Mouse (Mus musculus) CH12.LX (cell line): ENCODE measurements around the gene Gm10197. TPM values are rescaled to one million over a fixed set of nuclear protein-coding genes. Genes with fewer than 3 reads are reported as not detected.

Source experiments
- DNase-seq: peaks from one replicate; pipeline ENCODE4 v3.0.0-alpha.2; 2013; ENCODE audit errors: extremely low read depth
- H3K27ac ChIP-seq: 2 replicates; pipeline ENCODE4 v1.5.1; 2012; ENCODE audit warnings: low read depth, mild to moderate bottlenecking, control low read depth, moderate library complexity; ENCODE audit not compliant: insufficient read depth
- H3K27me3 ChIP-seq: replicated peaks from 2 replicates; pipeline ENCODE3; 2012; ENCODE audit warnings: inconsistent platforms
- H3K36me3 ChIP-seq, 2 experiments: replicated peaks in 1 of 2; 2 replicates each; pipeline versions ENCODE3 to v1.6.1; 2012; ENCODE audit warnings: inconsistent platforms in 1 of 2, low read length in 1 of 2, mild to moderate bottlenecking in 1 of 2, mixed read lengths in 1 of 2, moderate library complexity in 1 of 2; ENCODE audit not compliant: control insufficient read depth in 1 of 2, insufficient read depth in 1 of 2
- H3K4me1 ChIP-seq, 2 experiments: 2 replicates each; pipeline ENCODE4 v1.6.1; 2012; ENCODE audit warnings: inconsistent platforms in 1 of 2, moderate library complexity in 1 of 2; ENCODE audit not compliant: insufficient read depth in 2 of 2, control insufficient read depth in 1 of 2
- H3K4me2 ChIP-seq: 2 replicates; pipeline ENCODE4 v1.6.1; 2012; ENCODE audit warnings: low read depth, mild to moderate bottlenecking, control low read depth; ENCODE audit not compliant: poor library complexity, insufficient read depth, severe bottlenecking
- H3K4me3 ChIP-seq, 3 experiments: fragments of 150-350 bp in 1 of 3; sonication (generic) in 1 of 3; replicated peaks in 1 of 3; 2 replicates each; pipeline versions ENCODE3 to v1.5.1; 2011 to 2012; ENCODE audit warnings: low read depth in 2 of 3, low read length in 2 of 3, mild to moderate bottlenecking in 2 of 3, moderate library complexity in 2 of 3, control low read depth in 1 of 3, improper control_type of control experiment in 1 of 3, inconsistent platforms in 1 of 3, mixed read lengths in 1 of 3; ENCODE audit not compliant: poor library complexity in 1 of 3
- H3K79me2 ChIP-seq: replicated peaks from 2 replicates; pipeline ENCODE4 v1.6.1; 2012; ENCODE audit warnings: mild to moderate bottlenecking, moderate library complexity; ENCODE audit not compliant: control insufficient read depth, poor library complexity, insufficient read depth, severe bottlenecking; ENCODE audit errors: extremely low read depth
- H3K9ac ChIP-seq: 2 replicates; pipeline ENCODE4 v1.6.1; 2012; ENCODE audit warnings: low read depth, mild to moderate bottlenecking, control low read depth, moderate library complexity; ENCODE audit not compliant: insufficient read depth
- H3K9me3 ChIP-seq: replicated peaks from 2 replicates; pipeline ENCODE3; 2012; ENCODE audit warnings: low read length, inconsistent platforms, mixed read lengths
- BHLHE40 ChIP-seq: IDR thresholded peaks from 2 replicates; pipeline ENCODE4 v1.6.1; 2011; ENCODE audit warnings: mild to moderate bottlenecking, low read depth, low read length, improper control_type of control experiment
- CHD1 ChIP-seq: IDR thresholded peaks from 2 replicates; pipeline ENCODE4 v1.6.1; 2012; ENCODE audit warnings: low read depth, low read length, improper control_type of control experiment, inconsistent platforms
- CHD2 ChIP-seq: IDR thresholded peaks from 2 replicates; pipeline ENCODE4 v1.6.1; 2011; ENCODE audit warnings: low read length, improper control_type of control experiment
- CTCF ChIP-seq, 2 experiments: IDR thresholded peaks in 1 of 2; conservative IDR thresholded peaks in 1 of 2; 2 replicates each; pipeline ENCODE4 v1.5.1; 2011 to 2012; ENCODE audit warnings: low read depth in 2 of 2, low read length in 2 of 2, improper control_type of control experiment in 1 of 2, inconsistent platforms in 1 of 2, mild to moderate bottlenecking in 1 of 2, moderate library complexity in 1 of 2
- ELF1 ChIP-seq: IDR thresholded peaks from 2 replicates; pipeline ENCODE4 v1.6.1; 2014; ENCODE audit warnings: low read depth, mild to moderate bottlenecking, inconsistent platforms, low read length, improper control_type of control experiment
- ETS1 ChIP-seq: conservative IDR thresholded peaks from 2 replicates; pipeline ENCODE4 v1.6.1; 2012; ENCODE audit warnings: low read depth, mild to moderate bottlenecking, inconsistent platforms, low read length, improper control_type of control experiment, moderate library complexity
- GABPA ChIP-seq: IDR thresholded peaks from 2 replicates; pipeline ENCODE4 v1.6.1; 2012; ENCODE audit warnings: low read depth, low read length, improper control_type of control experiment, inconsistent platforms; ENCODE audit not compliant: insufficient replicate concordance
- HCFC1 ChIP-seq: IDR thresholded peaks from 2 replicates; pipeline ENCODE4 v1.6.1; 2012; ENCODE audit warnings: low read depth, mild to moderate bottlenecking, inconsistent platforms, low read length, improper control_type of control experiment
- IRF4 ChIP-seq: IDR thresholded peaks from 2 replicates; pipeline ENCODE4 v1.6.1; 2014; ENCODE audit warnings: low read depth, mild to moderate bottlenecking, inconsistent platforms, low read length, improper control_type of control experiment
- KAT2A ChIP-seq: IDR thresholded peaks from 2 replicates; pipeline ENCODE4 v1.6.1; 2012; ENCODE audit warnings: low read length, improper control_type of control experiment, inconsistent platforms; ENCODE audit not compliant: insufficient replicate concordance
- MAZ ChIP-seq: IDR thresholded peaks from 2 replicates; pipeline ENCODE4 v1.6.1; 2012; ENCODE audit warnings: low read depth, mild to moderate bottlenecking, inconsistent platforms, low read length, improper control_type of control experiment, moderate library complexity
- MXI1 ChIP-seq: IDR thresholded peaks from 2 replicates; pipeline ENCODE4 v1.6.1; 2011; ENCODE audit warnings: mild to moderate bottlenecking, low read depth, low read length, improper control_type of control experiment
- NRF1 ChIP-seq: IDR thresholded peaks from 2 replicates; pipeline ENCODE4 v1.6.1; 2014; ENCODE audit warnings: low read depth, mild to moderate bottlenecking, inconsistent platforms, low read length, improper control_type of control experiment, moderate library complexity
- PAX5 ChIP-seq: IDR thresholded peaks from 2 replicates; pipeline ENCODE4 v1.6.1; 2012; ENCODE audit warnings: low read length, inconsistent platforms, mixed read lengths
- POLR2A ChIP-seq: IDR thresholded peaks from 2 replicates; pipeline ENCODE4 v1.6.1; 2011; ENCODE audit warnings: low read depth, mild to moderate bottlenecking, improper control_type of control experiment, low read length
- POLR2AphosphoS2 ChIP-seq: IDR thresholded peaks from 2 replicates; pipeline ENCODE4 v1.6.1; 2011; ENCODE audit warnings: low read depth, low read length, improper control_type of control experiment
- SIN3A ChIP-seq: IDR thresholded peaks from 2 replicates; pipeline ENCODE4 v1.6.1; 2012; ENCODE audit warnings: low read length, improper control_type of control experiment, inconsistent platforms
- SMC3 ChIP-seq: IDR thresholded peaks from 2 replicates; pipeline ENCODE4 v1.6.1; 2011; ENCODE audit warnings: low read depth, low read length, improper control_type of control experiment
- TBP ChIP-seq: conservative IDR thresholded peaks from 2 replicates; pipeline ENCODE4 v1.6.1; 2011; ENCODE audit warnings: low read depth, low read length, improper control_type of control experiment
- UBTF ChIP-seq: IDR thresholded peaks from 2 replicates; pipeline ENCODE4 v1.6.1; 2012; ENCODE audit warnings: low read depth, mild to moderate bottlenecking, inconsistent platforms, low read length, improper control_type of control experiment, moderate library complexity
- USF1 ChIP-seq: IDR thresholded peaks from 2 replicates; pipeline ENCODE4 v1.6.1; 2014; ENCODE audit warnings: low read depth, mild to moderate bottlenecking, inconsistent platforms, low read length, improper control_type of control experiment
- USF2 ChIP-seq: conservative IDR thresholded peaks from 2 replicates; pipeline ENCODE4 v1.6.1; 2011; ENCODE audit warnings: low read depth, low read length, improper control_type of control experiment
- ZC3H11A ChIP-seq: IDR thresholded peaks from 2 replicates; pipeline ENCODE4 v1.6.1; 2012; ENCODE audit warnings: low read depth, mild to moderate bottlenecking, inconsistent platforms, low read length, improper control_type of control experiment
- ZNF384 ChIP-seq: IDR thresholded peaks from 2 replicates; pipeline ENCODE4 v1.6.1; 2012; ENCODE audit warnings: low read depth, low read length, improper control_type of control experiment, inconsistent platforms
- dilution Hi-C: fragments of 300-500 bp; cut with MboI; formaldehyde crosslinking; loops from 2 replicates; pipeline ENCODE4 v1.14.3; 2020; ENCODE audit warnings: low sequenced_read_pairs; ENCODE audit not compliant: extremely low pct_unique_long_range_greater_than_20kb, extremely low pct_ligation_motif_present
- in situ Hi-C: fragments of 300-500 bp; cut with MboI; formaldehyde crosslinking; loops from 3 replicates; pipeline ENCODE4 v1.14.3; 2019; ENCODE audit warnings: low sequenced_read_pairs, low pct_ligation_motif_present, low pct_unique_long_range_greater_than_20kb, mixed read lengths
- polyA plus RNA-seq: library from polyadenylated mRNA; unstranded; fragments of >175 nt; gene quantifications from 2 replicates; pipeline ENCODE4 v1.2.1, GENCODE M21; 2012; ENCODE audit warnings: low read depth; ENCODE audit not compliant: insufficient read length
- total RNA-seq, 2 experiments: library from RNA; depleted of rRNA; stranded (reverse); fragments of 300-350 nt in 1 of 2; fragments of >200 nt in 1 of 2; gene quantifications; 2 replicates each; pipeline ENCODE4 v1.2.3; 2012 to 2014

Gm10197 gene
- total and polyA plus RNA-seq, 3 experiments, result 3.9 to 11.5 TPM; not detected in 1

DNA sequence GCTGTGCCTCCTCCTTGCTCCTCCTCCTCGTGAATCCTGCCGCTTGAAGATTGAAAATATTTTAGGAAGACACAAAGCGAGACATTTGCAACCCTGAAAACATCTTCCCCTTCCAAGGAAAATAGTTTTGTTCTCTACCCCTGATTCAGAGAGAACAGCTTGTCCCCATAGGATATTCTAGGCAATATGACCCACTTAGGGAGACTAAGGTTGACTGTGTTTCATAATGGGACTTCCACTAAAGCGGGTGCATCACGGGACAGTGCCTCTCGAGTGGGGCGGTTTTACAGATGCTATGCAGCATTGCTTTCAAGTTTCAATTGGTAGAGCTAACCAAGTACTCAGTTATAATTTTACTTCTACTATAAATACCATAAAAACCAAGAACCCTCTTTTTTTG is 17.7 kb downstream of the Gm10197 start:
- no peaks in the 10 kb centered on the region for H3K9me3 ChIP-seq
- H3K9ac ChIP-seq, result no peak overlapping the region
- no peak for DNase-seq
- H3K4me3 ChIP-seq, result no peak overlapping the region
- H3K27me3 ChIP-seq, result no peaks in the 10 kb centered on the region
- H3K4me1 ChIP-seq, result peaks cover 0 to 4% of the 10 kb centered on the region in 2 experiments; a peak in 1 of 4 replicates
- peaks cover 0 to 12% of the 10 kb centered on the region in 2 experiments for H3K36me3 ChIP-seq
- no peak overlapping the region for H3K4me2 ChIP-seq
- H3K27ac ChIP-seq, result no peak overlapping the region
- dilution Hi-C loops, result no loop called here
- H3K79me2 ChIP-seq, result no peaks in the 10 kb centered on the region
- in situ Hi-C loops, result no loop called here
- TF ChIP-seq GABPA (no peak), CHD2 (no peak), UBTF (no peak), CTCF (conservative IDR thresholded peaks at IDR 0.05 in 1 of 2, IDR thresholded peaks at IDR 0.05 in 1 of 2; ENCODE audit: low read depth in 2 of 2, low read length in 2 of 2) (no peak), KAT2A (no peak), CHD1 (no peak), ZC3H11A (no peak), USF1 (no peak), MAZ (no peak)

DNA sequence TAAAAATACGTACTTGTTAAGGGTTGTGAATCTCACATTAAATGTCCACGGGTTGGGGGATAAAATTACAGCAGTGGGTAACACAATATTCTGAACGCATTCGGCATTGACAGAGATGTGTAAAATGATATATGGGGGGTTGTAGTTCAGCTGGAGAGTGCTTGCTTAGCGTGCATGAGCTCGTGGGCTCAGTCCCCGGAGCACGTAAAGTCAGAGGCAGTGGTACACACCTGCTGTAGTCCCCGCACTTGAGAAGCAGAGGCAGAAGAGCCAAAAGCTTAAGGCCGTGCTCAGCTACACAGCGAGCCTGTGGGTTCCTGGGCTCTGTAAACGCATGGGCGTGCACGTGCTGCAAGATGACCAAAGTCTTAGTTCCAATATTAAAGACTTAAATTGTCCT is 25.8 kb downstream of the Gm10197 start:
- DNase-seq, result no peak
- H3K4me3 ChIP-seq, result no peak overlapping the region
- H3K79me2 ChIP-seq, result no peaks in the 10 kb centered on the region
- H3K9me3 ChIP-seq, result no peaks in the 10 kb centered on the region
- no peak overlapping the region for H3K9ac ChIP-seq
- H3K36me3 ChIP-seq, result peaks cover 0 to 11% of the 10 kb centered on the region in 2 experiments
- no peak overlapping the region for H3K4me2 ChIP-seq
- no peak overlapping the region for H3K27ac ChIP-seq
- peaks cover 2 to 4% of the 10 kb centered on the region in 2 experiments; a peak in 2 of 4 replicates for H3K4me1 ChIP-seq
- TF ChIP-seq MAZ, result no peak
- TF ChIP-seq SIN3A, result no peak
- no peak for TF ChIP-seq UBTF
- dilution Hi-C loops, result no loop called here
- in situ Hi-C loops, result loop anchor here (25.0 kb wide), 1 partner anchor 333 kb away; no protein-coding TSS in a partner anchor
- no peaks in the 10 kb centered on the region for H3K27me3 ChIP-seq

DNA sequence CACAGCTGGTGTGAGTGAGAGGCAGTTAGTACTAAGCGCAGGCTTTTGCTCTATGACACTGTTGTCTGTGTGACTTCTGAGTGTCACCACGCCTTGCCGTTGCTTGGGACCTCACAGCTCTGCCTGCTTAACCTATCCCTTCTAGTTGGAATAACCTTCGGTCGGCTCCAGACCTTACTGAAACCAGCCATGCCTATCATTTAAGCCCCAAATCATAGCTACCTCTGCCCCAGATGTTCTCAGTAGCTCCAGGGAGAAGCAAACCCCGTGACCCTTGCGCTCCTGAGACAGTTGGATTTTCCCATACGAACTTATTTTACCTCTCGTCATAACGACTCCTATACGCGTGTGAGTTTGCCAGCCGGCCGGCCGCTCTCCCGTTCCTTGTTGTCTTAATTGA is 27.5 kb downstream of the Gm10197 start:
- Histone ChIP-seq H3K79me2 (0 out of 2 replicates have a peak, but pooled peaks cover 2% of the 10 kb centered on the region), H3K36me3 (peaks cover 0 to 9% of the 10 kb centered on the region in 2 experiments), H3K9me3 (no peaks in the 10 kb centered on the region), H3K9ac (no peak overlapping the region), H3K4me3 (no peak overlapping the region), H3K4me2 (no peak overlapping the region), H3K4me1 (peaks cover 4 to 11% of the 10 kb centered on the region in 2 experiments), H3K27me3 (no peaks in the 10 kb centered on the region), H3K27ac (no peak overlapping the region)
- dilution Hi-C loops, result no loop called here
- no peak for DNase-seq
- in situ Hi-C loops, result loop anchor here (25.0 kb wide), 1 partner anchor 332 kb away; no protein-coding TSS in a partner anchor
- TF ChIP-seq POLR2AphosphoS2 (no peak), HCFC1 (no peak), TBP (no peak), IRF4 (no peak), MXI1 (no peak), POLR2A (no peak), PAX5 (no peak), CHD1 (no peak), ELF1 (no peak), SMC3 (no peak), ZNF384 (no peak), NRF1 (no peak), USF2 (no peak), SIN3A (no peak), BHLHE40 (no peak), ETS1 (no peak)
